Mouse (Mus musculus): Measurements from ENCODE around the gene Fam214b. TPM values are rescaled to one million over a fixed set of nuclear protein-coding genes. Genes with fewer than 3 reads are reported as not detected.
A peak's percentile ranks its signal among the peaks of the same experiment; 100 is the strongest.

The Fam214b gene
- 10 to 100 TPM; 39.2 to 39.8 TPM for total RNA-seq (2021)

DNA sequence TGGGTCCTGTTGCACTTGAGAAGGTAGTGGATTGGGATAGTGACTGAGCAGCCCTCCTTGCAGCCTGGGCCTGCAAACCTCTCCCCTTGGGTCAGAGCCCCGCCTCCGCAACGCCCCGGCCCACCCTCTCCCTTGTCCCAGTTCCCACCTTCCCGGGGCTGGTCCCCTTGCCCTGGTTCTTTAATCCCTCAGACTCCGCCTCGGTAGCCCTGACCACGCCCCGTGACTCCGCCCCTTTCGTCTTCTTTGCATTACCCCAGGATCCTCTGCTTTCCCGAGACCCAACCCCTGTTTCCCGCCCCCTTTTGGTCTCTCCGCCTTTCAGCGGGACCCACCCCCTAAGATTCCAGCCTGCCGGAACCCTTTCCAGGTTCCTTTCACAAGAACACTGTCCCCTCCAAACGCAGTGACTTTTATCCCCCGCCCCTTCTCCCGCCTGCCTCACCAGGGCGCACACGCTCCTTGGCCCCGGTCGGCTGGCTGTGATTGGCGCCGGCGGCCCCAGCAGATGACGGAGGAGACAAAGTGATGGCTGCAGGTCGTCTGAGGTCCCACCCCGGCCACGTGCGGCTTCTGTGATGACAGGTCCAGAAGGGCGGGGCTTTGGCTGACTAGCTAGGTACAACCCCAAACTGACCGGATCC, at the start of gene Fam214b:
Fam214b (minus strand) TSS at position 562 of the 644 bp plus-strand sequence.
- peak; percentile 93 to 95 for DNase-seq

DNA sequence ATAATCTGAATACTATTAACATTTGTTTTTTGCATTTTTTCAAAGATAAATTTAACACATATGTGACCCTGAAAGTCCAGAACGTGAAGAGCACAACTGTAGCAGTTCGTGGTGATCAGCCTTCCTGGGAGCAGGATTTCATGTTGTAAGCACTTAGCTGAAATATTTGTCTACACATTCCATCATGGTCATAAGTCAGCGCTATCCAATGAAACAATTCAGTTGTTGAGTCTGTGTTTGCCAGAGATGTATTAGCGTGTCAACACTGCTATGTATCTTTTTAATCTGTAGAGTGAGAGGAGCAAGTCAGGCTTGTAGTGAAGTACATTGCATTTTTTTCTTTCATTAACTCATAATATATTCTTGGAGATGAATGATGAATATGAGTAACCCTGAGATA, 45.2 kb upstream of the Fam214b start:
- no peak for DNase-seq

DNA sequence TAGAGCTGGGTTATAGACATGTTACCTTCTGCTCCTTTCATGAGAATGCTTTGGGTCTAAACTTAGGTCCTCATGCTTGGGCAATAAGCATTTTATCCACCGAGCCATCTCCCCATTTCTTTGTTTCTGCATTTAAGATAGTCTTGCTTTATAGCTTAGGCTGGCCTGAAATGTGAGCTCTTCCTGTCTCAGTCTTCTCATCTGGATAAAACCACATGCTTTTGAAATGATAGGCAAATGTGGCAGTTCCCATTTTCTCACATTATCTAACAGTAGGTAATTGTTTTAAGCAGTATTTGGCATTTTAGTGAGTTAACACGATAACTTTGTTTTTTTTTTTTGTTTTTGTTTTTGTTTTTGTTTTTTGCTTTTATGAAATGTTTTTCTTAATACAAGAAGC, 43.9 kb upstream of the Fam214b start:
- DNase-seq, result no peak

DNA sequence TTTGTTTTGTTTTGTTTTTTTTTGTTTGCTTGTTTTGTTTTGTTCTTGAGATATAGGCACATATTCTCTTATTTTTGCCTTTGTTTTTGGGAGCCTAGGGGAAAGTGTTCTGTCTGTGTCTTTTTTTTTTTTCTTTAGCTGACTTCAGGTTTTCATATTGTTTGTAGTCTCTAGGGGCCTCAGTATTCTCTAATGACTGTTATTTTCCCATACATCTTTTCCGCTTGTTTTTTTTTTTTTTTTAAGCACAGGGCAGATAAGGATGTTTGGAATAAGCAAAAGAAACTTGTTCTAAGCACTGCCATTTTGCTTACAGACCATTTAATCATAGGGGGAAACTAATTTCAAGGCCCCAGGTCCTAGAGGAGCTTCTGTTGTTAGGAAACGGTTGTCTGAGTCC, 36.4 kb upstream of the Fam214b start:
- no peak for DNase-seq

DNA sequence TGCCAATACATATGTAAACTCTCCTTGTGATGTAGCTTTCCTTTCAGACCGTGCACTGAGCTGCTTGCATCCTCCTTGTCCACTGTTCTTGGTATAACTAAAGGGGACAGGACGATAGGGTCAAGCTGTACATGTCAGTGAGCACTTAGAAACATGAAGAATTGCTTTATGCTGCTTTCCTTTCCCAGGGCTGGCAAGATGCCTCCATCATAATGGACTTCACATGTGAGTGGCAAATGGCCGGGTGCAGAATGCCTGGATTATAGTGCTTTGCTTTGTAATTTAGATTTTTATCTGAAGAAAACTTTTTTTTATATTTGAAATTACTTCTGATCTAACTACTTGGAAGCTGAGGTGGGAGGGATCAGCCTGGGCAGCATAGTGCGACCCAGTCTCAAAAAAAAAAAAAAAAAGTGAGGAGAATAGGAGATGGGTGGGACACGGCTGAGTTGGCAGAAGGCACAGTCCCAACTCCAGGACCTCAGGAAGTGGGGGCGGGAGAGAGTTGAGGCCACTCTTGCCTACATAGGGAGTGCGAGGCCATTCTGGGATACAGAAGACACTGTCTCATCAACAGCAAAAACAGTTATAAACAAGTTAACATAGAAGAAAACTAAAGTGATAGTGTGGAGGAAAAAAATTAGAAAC, 32.2 kb upstream of the Fam214b start:
- no peak for DNase-seq

DNA sequence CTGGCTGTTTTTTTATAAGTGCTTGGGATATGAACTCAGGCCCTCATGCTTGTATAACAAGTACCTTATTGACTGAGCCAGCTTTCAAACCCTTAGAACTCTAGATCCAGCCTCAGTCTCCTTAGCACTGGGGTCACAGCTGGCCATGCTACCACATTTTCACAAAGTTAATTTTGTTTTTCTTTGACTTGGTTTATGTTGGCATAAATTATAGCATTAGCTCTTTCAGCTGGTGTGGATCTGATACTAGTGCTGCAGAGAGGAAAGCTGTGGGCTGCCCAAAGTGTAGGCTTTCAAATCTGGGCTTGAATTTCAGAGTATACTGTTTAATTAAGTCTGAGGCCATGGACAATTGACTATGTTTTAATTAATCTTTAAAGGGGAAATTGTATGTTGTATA, 28.9 kb upstream of the Fam214b start:
- no peak for DNase-seq

DNA sequence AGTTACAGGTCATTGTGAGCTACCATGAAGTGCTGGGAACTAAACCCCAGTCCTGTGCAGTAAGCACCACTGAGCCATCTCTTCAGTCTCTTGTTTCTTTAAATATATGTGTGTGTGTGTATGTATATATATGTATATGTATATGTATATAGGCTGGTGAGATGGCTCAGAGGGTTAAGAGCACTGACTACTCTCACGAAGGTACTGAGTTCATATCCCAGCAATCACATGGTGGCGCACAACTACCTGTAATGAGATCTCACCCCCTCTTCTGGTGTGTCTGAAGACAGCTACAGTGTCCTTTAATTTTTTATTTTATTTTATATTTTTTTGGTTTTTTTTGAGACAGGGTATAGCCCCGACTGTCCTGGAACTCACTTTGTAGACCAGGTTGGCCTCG, 19.5 kb upstream of the Fam214b start:
- DNase-seq, result no peak

DNA sequence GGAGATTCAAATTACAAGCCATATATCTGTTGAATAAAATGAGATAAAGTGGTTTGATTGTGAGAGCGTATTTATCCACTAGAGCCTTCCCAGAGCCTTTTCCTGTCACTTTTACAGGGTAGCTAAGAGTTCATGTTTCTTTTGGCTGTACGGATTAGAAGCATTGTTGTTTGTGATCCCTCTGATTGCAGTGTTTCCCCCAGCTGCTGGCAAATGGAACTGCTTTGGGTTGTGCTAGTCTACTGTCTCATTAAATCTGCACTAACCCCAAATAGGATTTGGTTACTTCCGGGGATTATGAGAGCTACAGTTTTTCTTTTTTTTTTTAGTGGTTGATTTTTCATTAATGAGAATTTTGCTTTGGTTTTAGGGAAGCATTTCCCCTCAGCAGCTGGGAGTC, 14.3 kb upstream of the Fam214b start:
- no peak for DNase-seq

DNA sequence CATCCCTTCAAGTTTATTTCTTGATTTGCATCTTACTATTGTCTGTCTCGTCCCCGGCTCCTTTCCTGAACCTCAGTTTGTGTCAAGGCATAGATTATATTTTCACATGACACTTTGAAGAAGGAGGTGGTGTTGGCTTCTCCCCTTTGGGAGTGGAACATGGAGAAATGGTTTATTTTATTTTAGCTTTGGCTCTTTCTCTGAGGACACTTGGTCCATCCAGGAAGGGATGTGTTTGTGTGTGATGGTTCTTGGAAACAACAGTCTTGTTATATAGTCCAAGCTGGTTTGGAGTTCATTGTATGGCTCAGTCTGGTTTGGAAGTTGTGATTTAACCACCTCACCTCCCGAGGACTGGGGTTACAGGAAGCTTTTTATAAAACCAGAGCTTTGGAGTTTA, 13.7 kb upstream of the Fam214b start:
- DNase-seq, result no peak

DNA sequence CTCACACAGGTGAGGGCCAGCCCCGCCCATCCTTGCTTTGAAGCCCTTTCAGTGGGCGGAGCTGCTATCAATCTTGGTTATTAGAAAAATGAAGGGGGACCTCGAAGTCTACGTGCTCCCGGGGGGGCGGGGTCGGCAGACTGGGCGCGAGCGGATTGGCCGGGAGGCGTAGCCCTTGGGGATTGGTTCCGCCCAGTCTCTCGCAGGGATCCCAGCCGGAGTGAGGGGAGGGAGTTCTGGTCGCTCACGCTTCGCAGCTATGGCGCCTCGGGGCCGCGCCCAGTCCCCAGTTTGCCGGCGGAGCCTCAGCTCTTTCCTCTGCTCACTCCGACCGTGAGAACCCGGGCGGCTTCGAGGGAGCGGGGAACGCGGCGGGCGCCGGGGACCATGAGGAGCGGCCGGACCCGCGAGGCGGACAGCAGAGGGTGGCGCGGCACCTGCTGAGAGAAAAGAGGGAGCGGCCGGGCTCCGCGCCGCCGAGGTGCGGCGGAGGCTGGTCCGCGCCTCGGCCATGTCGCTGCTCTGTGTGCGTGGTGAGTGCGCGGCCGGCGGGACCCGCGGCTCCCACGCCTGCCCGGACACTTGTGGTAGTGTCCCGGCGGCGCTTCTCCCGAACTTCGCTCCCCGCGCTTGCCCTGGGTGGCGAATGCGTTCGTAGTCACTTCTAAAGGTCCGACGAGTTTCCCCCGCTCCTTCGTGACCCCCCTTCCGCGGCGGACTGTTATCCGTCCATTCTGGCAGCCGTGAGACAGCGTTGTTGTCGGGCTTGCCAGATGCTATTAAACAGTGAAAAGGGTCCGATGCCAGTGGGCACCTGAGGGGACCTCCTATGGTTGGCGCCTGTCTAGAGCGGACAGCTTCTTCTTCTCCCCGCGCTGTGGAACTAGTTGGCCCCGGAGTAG, 13.0 kb upstream of the Fam214b start, which contains the start of gene Unc13b:
Unc13b (plus strand) TSS at position 201 of the 902 bp plus-strand sequence.
- DNase-seq, result peak; percentile 88 to 90

DNA sequence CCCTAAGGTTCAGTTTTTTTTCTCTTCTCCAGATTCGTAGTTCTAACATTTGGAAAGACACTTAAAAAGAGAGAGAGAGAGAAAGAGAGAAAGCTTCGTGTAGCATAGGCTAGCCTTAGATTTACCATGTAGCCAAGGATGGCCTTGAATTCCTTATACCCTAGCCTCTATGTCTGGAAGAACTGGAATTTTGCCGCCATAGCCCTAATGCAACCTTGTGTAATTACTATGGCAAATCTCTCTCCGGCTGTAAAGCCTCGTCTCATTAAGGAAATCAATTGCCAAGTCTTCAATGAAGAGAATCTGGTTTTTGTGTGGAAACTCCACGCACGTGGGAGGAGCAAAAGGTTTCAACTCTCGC, 12.4 kb upstream of the Fam214b start:
- DNase-seq, result no peak

DNA sequence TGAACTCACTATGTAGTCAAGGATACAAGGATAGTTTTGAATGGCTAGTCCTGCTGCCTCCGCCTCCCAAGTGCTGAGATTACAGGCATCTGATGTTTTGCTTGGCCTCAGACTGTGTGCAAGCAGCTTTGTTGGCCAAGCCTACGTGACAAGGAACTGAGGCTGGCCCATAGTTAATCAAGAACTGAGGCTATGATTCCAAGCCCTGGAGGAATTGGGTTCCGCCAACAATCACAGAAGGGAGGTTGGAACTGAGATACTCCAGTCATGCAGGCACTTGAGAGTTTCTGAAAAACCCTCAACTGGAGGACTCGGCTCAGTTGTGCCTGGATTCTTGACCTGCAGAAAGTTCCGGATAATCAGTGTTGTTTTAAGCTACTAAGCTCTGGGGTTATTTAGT, 11.6 kb upstream of the Fam214b start:
- no peak for DNase-seq

DNA sequence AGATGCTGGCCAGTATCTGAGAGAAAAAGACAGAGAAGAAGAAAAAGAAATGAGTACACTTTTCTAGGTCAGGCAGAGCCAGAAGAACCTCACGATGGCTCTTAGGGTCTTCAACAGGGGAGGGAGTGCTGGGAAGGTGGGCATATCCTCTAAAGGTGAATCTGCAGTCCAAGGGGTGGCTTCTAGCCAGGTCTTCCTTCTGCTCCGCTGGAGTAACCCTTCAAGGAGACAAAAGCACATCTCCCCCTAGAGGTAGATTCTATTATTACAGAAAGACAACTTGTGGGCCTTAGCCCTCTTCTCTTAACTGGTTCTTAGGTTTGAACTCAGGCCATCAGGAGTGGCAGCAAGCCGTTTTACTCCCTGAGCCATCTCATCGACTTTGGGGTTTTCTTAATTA, 6.6 kb upstream of the Fam214b start:
- no peak for DNase-seq

DNA sequence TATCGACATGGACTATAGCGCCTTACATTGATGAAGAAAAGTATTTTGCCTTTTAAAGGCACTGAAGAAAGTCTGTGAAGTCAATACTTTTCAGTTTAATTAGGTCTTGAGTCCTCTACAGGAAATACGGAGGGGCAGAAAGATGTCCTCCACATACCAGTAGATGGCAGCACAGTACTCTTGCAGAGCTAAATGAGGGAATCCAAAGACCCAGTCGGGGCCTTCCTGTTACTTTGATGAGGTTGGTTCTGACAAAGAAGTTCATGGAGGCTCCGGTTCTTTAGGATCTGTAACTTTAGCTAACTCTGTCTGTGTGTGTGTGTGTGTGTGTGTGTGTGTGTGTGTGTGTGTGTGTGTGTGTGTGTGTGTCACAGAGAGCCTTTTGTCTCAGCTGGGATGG, 1.2 kb upstream of the Fam214b start:
- peak in 1 of 2 experiments; percentile 52 for DNase-seq

DNA sequence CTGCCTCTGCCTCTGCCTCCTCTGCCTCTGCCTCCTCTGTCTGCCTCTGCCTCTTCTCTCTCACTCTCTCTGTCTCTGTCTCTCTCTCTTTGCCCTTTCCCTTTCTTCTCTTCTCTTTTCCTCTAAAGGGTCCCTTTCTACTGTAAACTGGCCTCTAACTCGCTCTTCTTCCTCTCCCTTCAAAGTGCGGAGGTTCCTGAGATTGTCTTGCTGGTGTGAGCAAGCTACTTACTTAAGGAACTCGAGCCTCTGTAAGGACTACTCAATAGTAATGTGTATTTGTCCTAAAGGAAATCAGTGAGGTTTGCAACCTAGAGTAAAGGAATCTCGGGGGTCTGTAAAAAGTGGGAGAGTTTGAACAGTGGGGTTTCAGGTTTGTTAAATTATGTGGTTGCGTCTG, 587 bp upstream of the Fam214b start:
- no peak for DNase-seq

DNA sequence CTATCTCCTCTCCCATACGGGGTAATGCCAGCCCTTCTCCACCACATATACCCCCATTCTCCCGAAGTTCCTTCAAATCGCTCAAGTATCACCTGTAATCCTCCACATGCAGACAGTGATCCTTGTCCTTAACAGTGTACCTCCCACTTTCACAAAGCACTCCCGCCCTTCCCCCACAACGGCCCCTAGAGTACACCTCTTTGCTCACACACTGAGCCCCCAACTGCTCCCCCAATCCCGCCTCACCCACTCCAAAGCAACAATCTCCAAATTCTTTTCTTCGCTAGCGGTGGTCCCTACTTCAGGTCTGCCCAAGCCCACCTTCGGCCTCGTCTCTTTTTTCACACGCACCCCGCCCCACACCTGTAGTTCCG, 748 bp downstream of the Fam214b start:
- no peak for DNase-seq

DNA sequence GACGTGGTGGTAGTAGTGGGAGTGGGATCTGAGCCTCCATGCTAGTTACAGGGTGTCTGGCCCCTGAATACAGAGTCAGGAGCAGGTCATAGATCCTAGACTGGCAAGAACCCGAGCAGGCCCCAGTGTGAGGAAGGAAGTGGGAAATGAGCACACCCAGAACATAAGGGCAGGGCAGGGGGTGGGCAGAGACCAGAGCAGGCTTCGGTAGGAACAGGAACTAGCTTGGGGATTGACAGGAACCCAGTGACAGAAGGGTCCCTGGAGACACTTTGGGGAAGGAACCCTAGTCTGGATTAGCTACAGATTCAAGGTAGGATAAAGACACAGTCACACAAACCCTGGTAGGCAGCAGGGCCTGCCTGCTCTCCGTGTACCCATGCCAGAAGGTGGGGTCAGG, 1.3 kb downstream of the Fam214b start:
- no peak for DNase-seq

DNA sequence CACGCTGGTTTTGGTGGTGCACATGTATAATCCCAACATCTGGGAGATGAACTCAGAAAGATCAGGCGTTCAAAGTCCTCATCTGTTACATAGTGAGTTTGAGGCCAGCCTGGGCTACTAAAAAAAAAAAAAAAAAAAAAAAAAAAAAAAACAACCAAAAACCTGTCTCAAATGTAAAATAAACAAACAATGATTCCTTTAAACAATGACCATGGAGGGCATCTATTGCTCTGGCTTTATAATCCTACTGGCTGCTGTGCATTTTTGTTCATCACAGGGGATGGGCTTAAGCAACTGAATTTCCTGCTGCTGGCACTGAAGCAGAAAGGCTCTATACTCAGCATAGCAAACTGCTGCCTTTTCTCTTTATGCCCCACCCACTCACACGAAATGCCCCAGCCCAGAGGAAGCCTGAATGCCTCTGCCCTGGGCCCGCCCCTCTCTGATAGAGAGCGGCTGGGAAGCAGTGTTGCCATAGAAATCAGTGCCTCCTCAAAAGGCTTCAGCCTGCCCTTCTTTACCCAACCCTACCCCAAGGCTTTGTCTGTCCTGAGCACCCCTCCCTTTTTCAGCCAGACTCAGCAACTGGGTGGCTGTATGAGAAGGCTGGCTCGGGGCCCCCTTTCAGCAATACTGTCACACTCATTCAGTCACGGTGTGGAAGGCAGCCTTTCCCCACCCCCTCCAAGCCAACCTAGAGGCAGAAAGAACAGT, 2.2 kb downstream of the Fam214b start:
- DNase-seq, result peak; percentile 53 to 60

DNA sequence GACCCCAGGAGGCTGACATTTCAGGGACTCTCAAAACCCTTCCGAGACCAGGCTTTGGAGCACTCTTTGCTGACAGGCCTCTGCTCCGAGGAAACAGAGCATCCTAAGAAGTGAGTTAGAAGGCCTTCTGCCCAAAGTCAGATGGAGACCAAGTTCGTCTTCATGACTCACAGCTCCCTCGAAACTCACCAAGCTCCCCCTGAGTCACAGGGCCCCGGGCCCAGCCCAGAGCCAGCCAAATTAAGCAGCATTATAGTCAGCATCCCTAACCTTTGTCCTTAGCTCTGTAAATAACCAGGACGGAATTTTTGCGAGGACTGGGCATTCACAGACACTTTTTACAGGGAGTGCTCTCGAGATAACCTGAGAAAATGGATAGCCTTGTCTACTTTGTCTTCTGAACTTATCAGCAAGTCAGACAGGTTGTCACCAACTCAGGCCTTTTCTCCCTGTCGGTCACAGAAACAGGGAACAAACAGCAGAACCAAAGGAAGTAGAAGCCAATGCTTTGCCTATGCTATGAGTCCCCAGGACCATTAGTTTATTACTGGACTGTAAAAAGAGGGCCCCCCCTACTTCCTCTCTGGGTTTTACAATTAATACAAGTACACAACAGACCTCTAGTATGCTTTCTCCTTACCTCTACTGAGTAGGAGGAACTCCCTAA, 5.0 kb downstream of the Fam214b start:
- no peak for DNase-seq

DNA sequence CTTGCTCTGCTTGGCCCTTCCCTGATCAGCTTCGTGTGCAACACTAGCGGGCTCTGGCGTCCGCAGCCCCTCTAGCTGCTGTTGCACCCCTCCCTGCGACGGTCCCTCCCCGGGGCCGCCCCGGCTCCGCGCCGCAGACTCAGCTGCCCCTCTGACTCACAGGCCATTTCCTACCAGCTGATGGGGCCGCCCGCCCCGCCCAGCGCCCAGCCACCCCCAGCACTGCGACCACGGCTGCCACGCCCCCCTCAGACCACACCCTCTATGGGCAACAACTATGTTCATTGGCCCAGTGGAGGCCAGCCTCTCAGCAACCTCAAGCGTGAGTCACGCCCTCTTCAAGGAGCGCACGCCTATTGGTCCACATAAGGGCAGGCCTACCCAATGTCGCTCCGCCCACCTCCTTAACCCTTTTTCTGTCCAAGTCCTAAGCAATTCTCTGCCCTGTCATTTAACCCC, 5.9 kb downstream of the Fam214b start:
- peak; percentile 93 to 94 for DNase-seq

DNA sequence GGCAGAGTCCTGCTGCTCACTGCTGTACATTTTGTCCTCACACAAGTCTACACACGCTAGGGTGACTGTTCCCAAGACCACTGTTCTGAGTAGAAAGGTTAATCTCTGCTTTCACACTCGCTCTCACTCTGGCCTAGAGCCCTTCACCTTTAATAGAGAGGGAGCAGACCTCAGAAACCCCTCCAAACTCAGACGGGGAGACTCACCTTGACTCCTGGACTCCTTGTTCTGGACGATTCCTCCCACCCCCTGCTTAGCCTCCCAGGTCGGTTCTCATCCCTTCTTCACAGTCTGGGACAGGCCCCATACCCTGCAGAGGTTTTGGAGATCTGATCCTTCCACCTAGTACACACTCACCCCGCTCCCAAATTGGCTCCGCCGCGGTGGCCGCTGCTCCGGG, 6.4 kb downstream of the Fam214b start:
- DNase-seq, result no peak

Data from layer of hippocampus, postnatal 36 days (tissue).